Mouse (Mus musculus): ENCODE measurements at regions not wholly inside any gene's neighbourhood (a gene's known extent, or its start where the extent isn't known, plus 50 kb on each side); places are given as distances from the start of the nearest gene placed in this dataset.

GRCm38 (mm10) chr4:98189894-98190293 is 193.2 kb downstream of the Tm2d1 start:
- TF ChIP-seq POLR2A (IDR thresholded peaks at IDR 0.05; ENCODE audit: borderline replicate concordance, insufficient read depth, low read length) (no peak), CTCF (IDR thresholded peaks at IDR 0.05; ENCODE audit: borderline replicate concordance, insufficient read depth, low read depth, low read length) (no peak)

Measured in cerebellum, adult 2 months (tissue).